Mouse (Mus musculus): ENCODE data around the gene Ces1a. TPM values are rescaled to one million over a fixed set of nuclear protein-coding genes. Genes with fewer than 3 reads are reported as not detected.

Ces1a gene
- polyA plus RNA-seq, 1 experiment from 2014 or later = 0.09 TPM

- Histone ChIP-seq H3K9ac (ENCODE audit: low read length) (no peak overlapping the region), H3K4me1 (ENCODE audit: control insufficient read depth, insufficient read depth, low read length) (0 out of 2 replicates have a peak, but pooled peaks cover 2% of the 10 kb centered on the region), H3K4me2 (ENCODE audit: low read depth, low read length) (no peak overlapping the region), H3K27ac (ENCODE audit: low read length) (no peak overlapping the region), H3K4me3 (ENCODE audit: low read length) (no peak overlapping the region), H3K27me3 (ENCODE audit: control insufficient read depth, insufficient read depth, low read length) (no peaks in the 10 kb centered on the region; the same call in 1 of the 2 replicates), H3K9me3 (replicated peaks; ENCODE audit: control insufficient read depth, low read length) (no peaks in the 10 kb centered on the region), H3K36me3 (ENCODE audit: control insufficient read depth, insufficient read depth) (no peaks in the 10 kb centered on the region)
- 35% methylated on average over 2 of the region's 2 CpGs for WGBS
- ATAC-seq (replicated peaks; ENCODE audit: extremely low read depth, insufficient read depth, low FRiP score) = no peak
These were observed 7.2 kb upstream of the Ces1a start for GRCm38 (mm10) chr8:93055238-93055637.

DNA sequence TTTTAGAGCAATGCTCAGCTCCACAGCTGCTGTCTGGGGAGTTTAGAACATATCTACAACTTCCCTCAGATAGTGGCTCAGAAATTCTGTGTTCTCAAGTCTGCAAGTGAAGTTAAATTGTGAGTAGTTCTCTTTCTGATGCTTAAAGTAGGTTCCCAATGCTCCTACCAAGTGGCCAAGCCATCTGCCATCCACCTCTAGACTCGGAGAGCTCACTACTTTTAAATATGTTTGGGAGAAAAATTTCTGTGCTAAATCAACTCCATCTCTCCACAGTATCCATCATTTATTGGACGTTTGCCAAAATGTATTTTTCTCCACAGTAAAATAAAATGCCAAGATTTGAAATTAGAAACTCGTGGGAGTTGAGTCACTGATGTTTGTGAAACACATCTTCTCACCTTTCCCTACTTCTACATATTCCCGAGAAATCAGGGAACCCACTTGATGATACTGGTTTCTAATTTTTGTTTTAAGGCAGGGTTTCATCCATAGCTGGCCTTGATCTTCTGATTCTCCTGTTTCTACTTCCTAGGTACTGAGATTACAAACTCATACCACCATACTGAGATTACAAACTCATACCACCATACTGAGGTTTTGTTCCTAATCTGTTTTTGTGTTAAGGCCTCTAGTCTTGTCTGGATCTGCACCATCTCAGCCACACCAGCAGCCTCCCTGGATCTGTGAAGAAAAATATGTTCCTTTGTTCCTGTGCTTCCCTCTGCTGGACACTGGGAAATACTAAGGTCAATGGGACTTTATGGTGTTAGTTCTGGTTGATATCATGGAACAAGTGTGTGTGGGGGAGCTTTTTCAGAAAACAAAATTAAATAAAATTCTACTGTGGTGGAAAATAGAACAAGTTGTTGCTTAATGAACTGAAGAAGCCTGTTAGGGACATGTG, 771 bp upstream of the Ces1a start:
- Histone ChIP-seq H3K9ac (ENCODE audit: low read length) (no peak overlapping the region), H3K27me3 (ENCODE audit: control insufficient read depth, insufficient read depth, low read length) (no peaks in the 10 kb centered on the region), H3K27ac (ENCODE audit: low read length) (no peak overlapping the region), H3K9me3 (replicated peaks; ENCODE audit: control insufficient read depth, low read length) (no peaks in the 10 kb centered on the region), H3K4me3 (ENCODE audit: low read length) (no peak overlapping the region), H3K36me3 (ENCODE audit: control insufficient read depth, insufficient read depth) (no peaks in the 10 kb centered on the region), H3K4me2 (ENCODE audit: low read depth, low read length) (no peak overlapping the region), H3K4me1 (ENCODE audit: control insufficient read depth, insufficient read depth, low read length) (no peaks in the 10 kb centered on the region)
- WGBS = 58% methylated on average over 4 of the region's 4 CpGs
- no peak for ATAC-seq (replicated peaks; ENCODE audit: extremely low read depth, insufficient read depth, low FRiP score)

- ATAC-seq (replicated peaks; ENCODE audit: extremely low read depth, insufficient read depth, low FRiP score) = no peak
- Histone ChIP-seq H3K27ac (ENCODE audit: low read length) (no peak overlapping the region), H3K4me1 (ENCODE audit: control insufficient read depth, insufficient read depth, low read length) (peaks cover 11% of the 10 kb centered on the region; the same call in 1 of the 2 replicates), H3K9me3 (replicated peaks; ENCODE audit: control insufficient read depth, low read length) (no peaks in the 10 kb centered on the region), H3K27me3 (ENCODE audit: control insufficient read depth, insufficient read depth, low read length) (no peaks in the 10 kb centered on the region), H3K4me2 (ENCODE audit: low read depth, low read length) (no peak overlapping the region), H3K36me3 (ENCODE audit: control insufficient read depth, insufficient read depth) (no peaks in the 10 kb centered on the region), H3K9ac (ENCODE audit: low read length) (no peak overlapping the region), H3K4me3 (ENCODE audit: low read length) (no peak overlapping the region)
- 40% methylated on average over 1 of the region's 1 CpGs for WGBS
These were observed 4.9 kb downstream of the Ces1a start for GRCm38 (mm10) chr8:93043083-93043482.

DNA sequence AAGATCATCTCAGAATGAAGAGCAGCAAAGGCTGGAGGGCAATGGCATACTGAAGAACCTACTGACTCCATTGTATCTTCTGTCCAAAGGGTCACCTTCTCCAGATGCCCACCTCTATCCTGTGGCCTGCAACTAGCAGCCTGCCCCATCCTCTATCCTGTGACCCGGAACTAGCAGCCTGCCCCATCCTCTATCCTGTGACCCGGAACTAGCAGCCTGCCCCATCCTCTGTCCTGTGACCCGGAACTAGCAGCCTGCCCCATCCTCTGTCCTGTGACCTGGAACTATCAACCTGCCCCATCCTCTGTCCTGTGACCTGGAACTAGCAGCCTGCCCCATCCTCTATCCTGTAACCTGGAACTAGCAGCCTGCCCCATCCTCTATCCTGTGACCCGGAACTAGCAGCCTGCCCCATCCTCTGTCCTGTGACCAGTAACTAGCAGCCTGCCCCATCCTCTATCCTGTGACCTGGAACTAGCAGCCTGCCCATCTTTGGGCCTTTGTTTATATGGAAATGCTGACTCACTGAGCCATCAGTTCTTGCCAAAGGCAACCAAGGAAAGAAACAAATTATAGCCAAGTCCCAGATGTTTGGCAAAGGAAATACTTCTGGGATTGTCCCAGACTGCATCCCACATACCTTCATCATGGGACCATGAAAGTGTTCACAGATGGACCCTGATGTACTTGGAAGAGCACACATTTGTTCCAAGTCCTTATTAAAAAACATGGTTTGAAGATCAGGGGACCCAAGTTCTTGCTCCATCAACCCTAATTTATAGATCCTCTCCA, 7.0 kb downstream of the Ces1a start:
- H3K4me1 ChIP-seq (ENCODE audit: control insufficient read depth, insufficient read depth, low read length) = peaks cover 11% of the 10 kb centered on the region; the same call in 1 of the 2 replicates
- no peak for ATAC-seq (replicated peaks; ENCODE audit: extremely low read depth, insufficient read depth, low FRiP score)
- H3K9ac ChIP-seq (ENCODE audit: low read length) = no peak overlapping the region
- H3K9me3 ChIP-seq (replicated peaks; ENCODE audit: control insufficient read depth, low read length) = no peaks in the 10 kb centered on the region
- no peak overlapping the region for H3K4me2 ChIP-seq (ENCODE audit: low read depth, low read length)
- no peaks in the 10 kb centered on the region for H3K36me3 ChIP-seq (ENCODE audit: control insufficient read depth, insufficient read depth)
- H3K27me3 ChIP-seq (ENCODE audit: control insufficient read depth, insufficient read depth, low read length) = no peaks in the 10 kb centered on the region
- WGBS = 83% methylated on average over 4 of the region's 4 CpGs
- H3K27ac ChIP-seq (ENCODE audit: low read length) = no peak overlapping the region
- H3K4me3 ChIP-seq (ENCODE audit: low read length) = no peak overlapping the region

GRCm38 (mm10) chr8:93040256-93040655, 7.7 kb downstream of the Ces1a start:
- H3K27me3 ChIP-seq (ENCODE audit: control insufficient read depth, insufficient read depth, low read length) = no peaks in the 10 kb centered on the region
- no peak for ATAC-seq (replicated peaks; ENCODE audit: extremely low read depth, insufficient read depth, low FRiP score)
- 46% methylated on average over 2 of the region's 2 CpGs for WGBS
- H3K9me3 ChIP-seq (replicated peaks; ENCODE audit: control insufficient read depth, low read length) = no peaks in the 10 kb centered on the region
- H3K4me3 ChIP-seq (ENCODE audit: low read length) = no peak overlapping the region
- no peak overlapping the region for H3K9ac ChIP-seq (ENCODE audit: low read length)
- no peak overlapping the region for H3K27ac ChIP-seq (ENCODE audit: low read length)
- peaks cover 11% of the 10 kb centered on the region; the same call in 1 of the 2 replicates for H3K4me1 ChIP-seq (ENCODE audit: control insufficient read depth, insufficient read depth, low read length)
- H3K36me3 ChIP-seq (ENCODE audit: control insufficient read depth, insufficient read depth) = no peaks in the 10 kb centered on the region
- no peak overlapping the region for H3K4me2 ChIP-seq (ENCODE audit: low read depth, low read length)

GRCm38 (mm10) chr8:93038831-93039230, 9.2 kb downstream of the Ces1a start:
- H3K9me3 ChIP-seq (replicated peaks; ENCODE audit: control insufficient read depth, low read length) = no peaks in the 10 kb centered on the region
- peaks cover 11% of the 10 kb centered on the region; the same call in 1 of the 2 replicates for H3K4me1 ChIP-seq (ENCODE audit: control insufficient read depth, insufficient read depth, low read length)
- H3K9ac ChIP-seq (ENCODE audit: low read length) = no peak overlapping the region
- no peaks in the 10 kb centered on the region for H3K27me3 ChIP-seq (ENCODE audit: control insufficient read depth, insufficient read depth, low read length)
- H3K36me3 ChIP-seq (ENCODE audit: control insufficient read depth, insufficient read depth) = no peaks in the 10 kb centered on the region
- WGBS = 6% methylated on average over 2 of the region's 2 CpGs
- no peak overlapping the region for H3K4me2 ChIP-seq (ENCODE audit: low read depth, low read length)
- no peak overlapping the region for H3K4me3 ChIP-seq (ENCODE audit: low read length)
- H3K27ac ChIP-seq (ENCODE audit: low read length) = no peak overlapping the region
- no peak for ATAC-seq (replicated peaks; ENCODE audit: extremely low read depth, insufficient read depth, low FRiP score)

- WGBS = 64% methylated on average over 2 of the region's 2 CpGs
- no peaks in the 10 kb centered on the region for H3K4me1 ChIP-seq (ENCODE audit: control insufficient read depth, insufficient read depth, low read length)
- no peak for ATAC-seq (replicated peaks; ENCODE audit: extremely low read depth, insufficient read depth, low FRiP score)
These were observed 17.3 kb downstream of the Ces1a start for GRCm38 (mm10) chr8:93030664-93031063.

GRCm38 (mm10) chr8:93021738-93022137, 26.3 kb downstream of the Ces1a start:
- 59% methylated on average over 5 of the region's 5 CpGs for WGBS
- no peak overlapping the region for H3K4me3 ChIP-seq (ENCODE audit: low read length)

More at GRCm38 (mm10) chr8:93030664-93031063, 17.3 kb downstream of the Ces1a start:
- Histone ChIP-seq H3K4me2 (ENCODE audit: low read depth, low read length) (no peak overlapping the region), H3K4me3 (ENCODE audit: low read length) (no peak overlapping the region), H3K36me3 (ENCODE audit: control insufficient read depth, insufficient read depth) (no peaks in the 10 kb centered on the region), H3K9me3 (replicated peaks; ENCODE audit: control insufficient read depth, low read length) (no peaks in the 10 kb centered on the region), H3K27ac (ENCODE audit: low read length) (no peak overlapping the region), H3K27me3 (ENCODE audit: control insufficient read depth, insufficient read depth, low read length) (no peaks in the 10 kb centered on the region), H3K9ac (ENCODE audit: low read length) (no peak overlapping the region)

GRCm38 (mm10) chr8:93014300-93014699, 33.7 kb downstream of the Ces1a start:
- WGBS = 24% methylated on average over 4 of the region's 4 CpGs
- Histone ChIP-seq H3K4me1 (ENCODE audit: control insufficient read depth, insufficient read depth, low read length) (peaks cover 2% of the 10 kb centered on the region), H3K27ac (ENCODE audit: low read length) (no peak overlapping the region), H3K4me3 (ENCODE audit: low read length) (no peak overlapping the region), H3K36me3 (ENCODE audit: control insufficient read depth, insufficient read depth) (no peaks in the 10 kb centered on the region), H3K4me2 (ENCODE audit: low read depth, low read length) (no peak overlapping the region), H3K9me3 (replicated peaks; ENCODE audit: control insufficient read depth, low read length) (no peaks in the 10 kb centered on the region), H3K27me3 (ENCODE audit: control insufficient read depth, insufficient read depth, low read length) (no peaks in the 10 kb centered on the region), H3K9ac (ENCODE audit: low read length) (no peak overlapping the region)
- no peak for ATAC-seq (replicated peaks; ENCODE audit: extremely low read depth, insufficient read depth, low FRiP score)

More at GRCm38 (mm10) chr8:93021738-93022137, 26.3 kb downstream of the Ces1a start:
- Histone ChIP-seq H3K4me2 (ENCODE audit: low read depth, low read length) (no peak overlapping the region), H3K36me3 (ENCODE audit: control insufficient read depth, insufficient read depth) (no peaks in the 10 kb centered on the region), H3K9me3 (replicated peaks; ENCODE audit: control insufficient read depth, low read length) (no peaks in the 10 kb centered on the region), H3K4me1 (ENCODE audit: control insufficient read depth, insufficient read depth, low read length) (no peaks in the 10 kb centered on the region), H3K27ac (ENCODE audit: low read length) (no peak overlapping the region), H3K9ac (ENCODE audit: low read length) (no peak overlapping the region), H3K27me3 (ENCODE audit: control insufficient read depth, insufficient read depth, low read length) (no peaks in the 10 kb centered on the region)
- no peak for ATAC-seq (replicated peaks; ENCODE audit: extremely low read depth, insufficient read depth, low FRiP score)
